Mouse (Mus musculus) intestine, embryonic 15.5 days (tissue): ENCODE results near the gene Zdhhc18. TPM values are rescaled to one million over a fixed set of nuclear protein-coding genes. Genes with fewer than 3 reads are reported as not detected.

Experiments used
- ATAC-seq: fragments of 200-750 bp; cut with Nextera tagmentation; 2 replicates; pipeline ENCODE4 v1.8.0; 2017; ENCODE audit warnings: moderate TSS enrichment, moderate library complexity
- H3K27ac ChIP-seq: fragments of 300-500 bp; sonication (generic); 2 replicates; pipeline ENCODE4 v1.5.1; 2015; ENCODE audit warnings: mild to moderate bottlenecking, inconsistent platforms
- H3K27me3 ChIP-seq: fragments of 300-500 bp; sonication (generic); replicated peaks from 2 replicates; pipeline ENCODE4 v1.6.1; 2015; ENCODE audit warnings: inconsistent platforms
- H3K36me3 ChIP-seq: fragments of 300-500 bp; sonication (generic); 2 replicates; pipeline ENCODE4 v1.6.1; 2015; ENCODE audit warnings: inconsistent platforms
- H3K4me1 ChIP-seq: fragments of 300-500 bp; sonication (generic); replicated peaks from 2 replicates; pipeline ENCODE4 v1.6.1; 2015; ENCODE audit warnings: inconsistent platforms
- H3K4me2 ChIP-seq: fragments of 300-500 bp; sonication (generic); replicated peaks from 2 replicates; pipeline ENCODE4 v1.6.1; 2015; ENCODE audit warnings: mild to moderate bottlenecking, inconsistent platforms
- H3K4me3 ChIP-seq: fragments of 300-500 bp; sonication (generic); replicated peaks from 2 replicates; pipeline ENCODE4 v1.5.1; 2015; ENCODE audit warnings: inconsistent platforms
- H3K9ac ChIP-seq: fragments of 300-500 bp; sonication (generic); 2 replicates; pipeline ENCODE4 v1.6.1; 2015; ENCODE audit warnings: inconsistent platforms
- H3K9me3 ChIP-seq: fragments of 300-500 bp; sonication (generic); 2 replicates; pipeline ENCODE4 v1.6.1; 2016; ENCODE audit warnings: inconsistent platforms
- WGBS: fragments of 180-500 bp; shearing (Covaris S2); methylation state at CpG from one replicate; pipeline ENCODE4 v1.1.7; 2015; 5-methylcytosine and 5-hydroxymethylcytosine counted together
- polyA plus RNA-seq: library from polyadenylated mRNA; unstranded; fragments of >200 nt; fragmentation: Nextera tagmentation; extraction: Ambion mirVana; gene quantifications from 2 replicates; pipeline ENCODE4 v1.2.1, GENCODE M21; 2015

Gene Zdhhc18
- polyA plus RNA-seq, 1 experiment from 2014 or later: 4.1 TPM

GRCm38 (mm10) chr4:133611815-133612214 lies 38.1 kb downstream of the Zdhhc18 start:
- Histone ChIP-seq H3K4me3 (no peak overlapping the region), H3K9ac (no peak overlapping the region), H3K4me2 (no peak overlapping the region), H3K27me3 (no peaks in the 10 kb centered on the region), H3K36me3 (peaks cover 29% of the 10 kb centered on the region), H3K27ac (no peak overlapping the region), H3K4me1 (0 out of 2 replicates have a peak, but pooled peaks cover 4% of the 10 kb centered on the region), H3K9me3 (no peaks in the 10 kb centered on the region)
- ATAC-seq: no peak
- WGBS: 99% methylated on average over 5 of the region's 5 CpGs

GRCm38 (mm10) chr4:133609719-133610118 lies 40.2 kb downstream of the Zdhhc18 start:
- 18% methylated on average over 6 of the region's 6 CpGs for WGBS
- peak; percentile 63 for ATAC-seq
- H3K9ac ChIP-seq: no peak overlapping the region

DNA sequence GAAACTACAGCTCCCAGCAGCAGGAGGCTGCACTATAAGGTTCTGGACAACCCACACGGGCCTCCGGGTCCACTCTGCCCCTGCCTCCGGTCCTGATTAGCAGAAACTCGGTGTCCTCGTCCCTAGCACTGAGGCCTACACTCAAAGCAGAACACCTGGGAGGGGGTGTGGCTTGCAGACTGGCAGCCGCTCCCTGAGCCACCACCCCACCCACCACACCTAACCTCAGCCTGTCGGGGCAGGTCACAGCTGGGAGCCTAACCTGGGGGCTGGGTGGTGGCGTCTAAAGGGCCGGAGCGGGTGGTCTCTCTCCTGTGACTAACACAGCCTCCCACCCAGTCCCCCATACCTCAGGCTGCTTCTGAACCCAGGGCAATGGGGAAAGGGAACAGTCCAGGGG lies 42.7 kb downstream of the Zdhhc18 start:
- no peak overlapping the region for H3K27ac ChIP-seq
- 0 out of 2 replicates have a peak, but pooled peaks cover 6% of the 10 kb centered on the region for H3K4me1 ChIP-seq
- peak; percentile 70 for ATAC-seq
- no peak overlapping the region for H3K4me2 ChIP-seq
- no peaks in the 10 kb centered on the region for H3K9me3 ChIP-seq
- H3K4me3 ChIP-seq: no peak overlapping the region
- H3K27me3 ChIP-seq: peaks cover under 1% of the 10 kb centered on the region; the same call in 1 of the 2 replicates
- 65% methylated on average over 10 of the region's 10 CpGs for WGBS
- H3K9ac ChIP-seq: no peak overlapping the region
- H3K36me3 ChIP-seq: peaks cover 7% of the 10 kb centered on the region

More at GRCm38 (mm10) chr4:133609719-133610118, 40.2 kb downstream of the Zdhhc18 start:
- no peaks in the 10 kb centered on the region for H3K27me3 ChIP-seq
- peaks cover 29% of the 10 kb centered on the region for H3K36me3 ChIP-seq
- H3K9me3 ChIP-seq: no peaks in the 10 kb centered on the region
- H3K4me2 ChIP-seq: no peak overlapping the region
- no peak overlapping the region for H3K27ac ChIP-seq
- 0 out of 2 replicates have a peak, but pooled peaks cover 6% of the 10 kb centered on the region for H3K4me1 ChIP-seq
- H3K4me3 ChIP-seq: no peak overlapping the region

- Histone ChIP-seq H3K9me3 (no peaks in the 10 kb centered on the region), H3K9ac (no peak overlapping the region), H3K4me2 (no peak overlapping the region), H3K36me3 (no peaks in the 10 kb centered on the region; the same call in 1 of the 2 replicates), H3K27me3 (peaks cover 8% of the 10 kb centered on the region), H3K4me3 (no peak overlapping the region), H3K27ac (no peak overlapping the region), H3K4me1 (0 out of 2 replicates have a peak, but pooled peaks cover 6% of the 10 kb centered on the region)
- 51% methylated on average over 9 of the region's 9 CpGs for WGBS
- no peak for ATAC-seq
These were observed 44.6 kb downstream of the Zdhhc18 start for GRCm38 (mm10) chr4:133605330-133605729.

DNA sequence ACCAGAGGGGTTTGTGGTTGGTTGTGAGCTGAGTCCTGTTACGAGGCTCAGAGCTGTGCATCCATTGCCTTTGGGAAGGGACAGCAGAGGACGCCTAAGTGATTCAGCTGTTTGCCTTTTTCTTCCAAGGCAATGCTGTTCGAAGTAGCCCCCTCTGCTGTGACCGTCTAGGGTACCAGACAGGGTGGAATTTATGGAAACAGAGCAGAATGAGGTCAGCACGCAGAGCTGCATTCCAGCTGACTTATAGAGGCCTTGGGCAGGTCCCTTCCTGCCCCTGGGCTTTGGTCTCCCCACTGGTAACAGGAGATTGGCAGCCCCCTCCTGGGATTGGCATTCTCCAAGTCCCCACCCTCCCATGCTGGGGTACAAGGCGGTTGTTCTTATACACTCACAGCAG lies 45.1 kb downstream of the Zdhhc18 start:
- Histone ChIP-seq H3K36me3 (no peaks in the 10 kb centered on the region; the same call in 1 of the 2 replicates), H3K4me2 (no peak overlapping the region), H3K9me3 (no peaks in the 10 kb centered on the region), H3K4me1 (peaks cover 10% of the 10 kb centered on the region), H3K4me3 (no peak overlapping the region), H3K9ac (no peak overlapping the region), H3K27ac (no peak overlapping the region), H3K27me3 (peaks cover 13% of the 10 kb centered on the region)
- WGBS: 69% methylated on average over 6 of the region's 6 CpGs
- ATAC-seq: no peak

GRCm38 (mm10) chr4:133604175-133604574 lies 45.8 kb downstream of the Zdhhc18 start:
- Histone ChIP-seq H3K27ac (no peak overlapping the region), H3K27me3 (peaks cover 13% of the 10 kb centered on the region), H3K4me2 (no peak overlapping the region), H3K9me3 (no peaks in the 10 kb centered on the region), H3K36me3 (no peaks in the 10 kb centered on the region; the same call in 1 of the 2 replicates), H3K4me1 (peaks cover 15% of the 10 kb centered on the region), H3K4me3 (no peak overlapping the region), H3K9ac (no peak overlapping the region)
- no peak for ATAC-seq
- 81% methylated on average over 7 of the region's 7 CpGs for WGBS

DNA sequence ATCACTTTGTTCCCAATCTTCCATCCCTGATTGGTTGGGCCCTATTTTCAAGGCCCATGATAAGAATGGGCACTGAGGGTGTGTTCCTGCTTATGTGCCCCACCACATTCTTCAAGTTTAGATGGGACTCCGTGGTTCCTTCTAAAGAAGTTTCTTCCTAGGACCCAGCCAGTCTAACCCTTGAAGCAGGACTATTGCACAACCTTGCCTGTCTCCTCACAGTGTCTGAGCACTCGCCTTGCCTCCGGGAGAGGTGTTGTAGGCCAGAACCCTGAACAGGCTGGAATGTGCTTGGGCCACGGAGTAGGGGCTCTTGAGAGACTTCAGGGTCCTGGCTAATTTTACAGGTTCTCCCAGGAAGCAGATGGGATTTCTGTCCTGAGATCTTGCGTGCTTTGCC lies 46.9 kb downstream of the Zdhhc18 start:
- H3K27me3 ChIP-seq: peaks cover 13% of the 10 kb centered on the region
- H3K4me3 ChIP-seq: no peak overlapping the region
- H3K36me3 ChIP-seq: no peaks in the 10 kb centered on the region; the same call in 1 of the 2 replicates
- ATAC-seq: no peak
- no peak overlapping the region for H3K4me2 ChIP-seq
- WGBS: 88% methylated on average over 5 of the region's 5 CpGs
- H3K27ac ChIP-seq: no peak overlapping the region
- no peak overlapping the region for H3K9ac ChIP-seq
- H3K4me1 ChIP-seq: peaks cover 17% of the 10 kb centered on the region
- H3K9me3 ChIP-seq: no peaks in the 10 kb centered on the region

- peak; percentile 75 for ATAC-seq
- H3K27me3 ChIP-seq: peaks cover 13% of the 10 kb centered on the region
- H3K4me1 ChIP-seq: peaks cover 14% of the 10 kb centered on the region
- peak within 1 kb of the TSS; percentile 58 for H3K27ac ChIP-seq
- no peaks in the 10 kb centered on the region; the same call in 1 of the 2 replicates for H3K36me3 ChIP-seq
- peak within 1 kb of the TSS; percentile 37 for H3K4me3 ChIP-seq
- H3K4me2 ChIP-seq: peak within 1 kb of the TSS; percentile 84
- 3% methylated on average over 16 of the region's 16 CpGs for WGBS
- peak within 1 kb of the TSS; percentile 49 for H3K9ac ChIP-seq
- H3K9me3 ChIP-seq: no peaks in the 10 kb centered on the region
These were observed 48.2 kb downstream of the Zdhhc18 start, which contains the start of gene Sfn for GRCm38 (mm10) chr4:133601721-133602218. TSS of gene Sfn (minus strand) at chr4:133602168.

- peak overlapping the region; percentile 49 for H3K4me3 ChIP-seq
- peak overlapping the region; percentile 49 for H3K9ac ChIP-seq
- no peak; the same call in 1 of the 2 replicates for ATAC-seq
- peak overlapping the region; percentile 86 for H3K27ac ChIP-seq
- no peaks in the 10 kb centered on the region for H3K9me3 ChIP-seq
- H3K36me3 ChIP-seq: no peaks in the 10 kb centered on the region; the same call in 1 of the 2 replicates
- peaks cover 13% of the 10 kb centered on the region for H3K27me3 ChIP-seq
- H3K4me1 ChIP-seq: peaks cover 14% of the 10 kb centered on the region
- H3K4me2 ChIP-seq: peak overlapping the region; percentile 84
- WGBS: 12% methylated on average over 9 of the region's 9 CpGs
These were observed 49.6 kb downstream of the Zdhhc18 start for GRCm38 (mm10) chr4:133600306-133600705.

DNA sequence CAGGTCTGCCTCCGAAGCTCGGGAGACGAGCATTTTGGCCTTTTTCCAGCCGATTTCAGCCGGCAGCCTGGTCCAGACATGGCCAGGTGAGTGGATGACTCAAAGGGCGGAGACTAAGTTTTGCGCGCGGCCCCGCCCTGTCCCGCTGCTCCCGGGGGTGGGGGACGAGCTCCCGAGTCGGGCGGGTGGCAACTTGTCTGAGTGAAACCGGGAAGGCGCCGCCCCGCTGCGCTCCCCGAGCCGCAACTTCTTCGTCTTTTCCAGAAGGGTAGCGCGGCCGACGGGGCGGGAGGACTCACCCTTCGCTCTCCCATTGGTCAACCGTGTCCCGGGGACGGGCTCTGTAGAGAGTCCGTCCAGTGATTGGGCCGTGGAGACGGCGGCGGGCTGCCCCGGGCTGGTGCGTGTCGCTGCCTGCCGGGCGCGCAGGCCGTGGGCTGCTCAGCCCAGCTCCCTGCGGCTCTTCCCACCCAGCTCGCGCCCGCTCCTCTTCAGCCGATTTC lies 50.3 kb downstream of the Zdhhc18 start:
- peak; percentile 91 for ATAC-seq
- WGBS: 0% methylated on average over 47 of the region's 50 CpGs

GRCm38 (mm10) chr4:133599116-133599515 lies 50.8 kb downstream of the Zdhhc18 start:
- ATAC-seq: peak; percentile 26
- Histone ChIP-seq H3K27me3 (peaks cover 13% of the 10 kb centered on the region), H3K27ac (peak overlapping the region; percentile 86), H3K4me3 (peak overlapping the region; percentile 49), H3K9me3 (no peaks in the 10 kb centered on the region), H3K4me1 (peaks cover 11% of the 10 kb centered on the region), H3K36me3 (no peaks in the 10 kb centered on the region; the same call in 1 of the 2 replicates), H3K4me2 (peak overlapping the region; percentile 84), H3K9ac (peak overlapping the region; percentile 49)
- 11% methylated on average over 7 of the region's 7 CpGs for WGBS

More for the DNA sequence above, 50.3 kb downstream of the Zdhhc18 start:
- H3K27ac ChIP-seq: peak overlapping the region; percentile 86
- H3K27me3 ChIP-seq: peaks cover 13% of the 10 kb centered on the region
- peaks cover 11% of the 10 kb centered on the region for H3K4me1 ChIP-seq
- H3K9ac ChIP-seq: peak overlapping the region; percentile 49
- H3K36me3 ChIP-seq: no peaks in the 10 kb centered on the region; the same call in 1 of the 2 replicates
- H3K4me2 ChIP-seq: peak overlapping the region; percentile 84
- H3K4me3 ChIP-seq: peak overlapping the region; percentile 49
- no peaks in the 10 kb centered on the region for H3K9me3 ChIP-seq

DNA sequence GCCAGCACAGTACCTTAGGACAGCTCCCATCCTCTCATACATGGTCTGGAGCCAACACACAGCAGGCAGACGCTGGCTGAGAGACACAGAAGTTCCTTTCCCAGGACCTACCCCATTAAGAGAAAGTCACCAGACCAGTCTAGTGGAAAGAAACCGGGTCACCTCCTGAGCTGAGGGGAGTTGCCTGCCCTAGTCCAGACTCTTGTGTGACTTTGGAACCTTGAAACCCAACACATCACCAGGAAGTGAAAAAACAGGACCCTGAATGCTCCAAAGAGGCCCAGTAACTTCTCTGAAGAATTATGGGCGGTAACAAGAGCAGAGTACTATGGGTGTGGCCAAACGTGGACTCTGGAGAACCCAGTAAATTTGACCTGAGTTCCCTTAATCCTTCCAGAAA lies 51.3 kb downstream of the Zdhhc18 start:
- H3K4me2 ChIP-seq: peak overlapping the region; percentile 84
- no peaks in the 10 kb centered on the region for H3K9me3 ChIP-seq
- H3K27ac ChIP-seq: peak overlapping the region; percentile 86
- 36% methylated on average over 4 of the region's 4 CpGs for WGBS
- H3K4me3 ChIP-seq: peak overlapping the region; percentile 19
- ATAC-seq: peak; percentile 71
- no peak overlapping the region for H3K9ac ChIP-seq
- no peaks in the 10 kb centered on the region for H3K36me3 ChIP-seq
- peaks cover 13% of the 10 kb centered on the region for H3K27me3 ChIP-seq
- peaks cover 11% of the 10 kb centered on the region for H3K4me1 ChIP-seq
